Mouse (Mus musculus) neural tube, embryonic 12.5 days (tissue): ENCODE measurements at regions not wholly inside any gene's neighbourhood (a gene's known extent, or its start where the extent isn't known, plus 50 kb on each side); places are given as distances from the start of the nearest gene placed in this dataset.

Experiments
- ATAC-seq: fragments of 200-750 bp; cut with Nextera tagmentation; 2 replicates; pipeline ENCODE4 v1.8.0; 2017; ENCODE audit warnings: low read depth, mild to moderate bottlenecking, moderate TSS enrichment, moderate library complexity; ENCODE audit not compliant: low FRiP score
- H3K27ac ChIP-seq: fragments of 300-500 bp; sonication (generic); 2 replicates; pipeline ENCODE4 v1.5.1; 2016
- H3K27me3 ChIP-seq: fragments of 300-500 bp; sonication (generic); replicated peaks from 2 replicates; pipeline ENCODE4 v1.6.1; 2016; ENCODE audit warnings: mild to moderate bottlenecking
- H3K36me3 ChIP-seq: fragments of 300-500 bp; sonication (generic); 2 replicates; pipeline ENCODE4 v1.6.1; 2016; ENCODE audit warnings: mild to moderate bottlenecking
- H3K4me1 ChIP-seq: fragments of 300-500 bp; sonication (generic); 2 replicates; pipeline ENCODE4 v1.6.1; 2016
- H3K4me2 ChIP-seq: fragments of 300-500 bp; sonication (generic); replicated peaks from 2 replicates; pipeline ENCODE4 v1.6.1; 2016; ENCODE audit warnings: mild to moderate bottlenecking
- H3K4me3 ChIP-seq: fragments of 300-500 bp; sonication (generic); 2 replicates; pipeline ENCODE4 v1.5.1; 2016
- H3K9ac ChIP-seq: fragments of 300-500 bp; sonication (generic); 2 replicates; pipeline ENCODE4 v1.6.1; 2016; ENCODE audit warnings: mild to moderate bottlenecking
- H3K9me3 ChIP-seq: fragments of 300-500 bp; sonication (generic); 2 replicates; pipeline ENCODE4 v1.6.1; 2016; ENCODE audit warnings: mild to moderate bottlenecking
- WGBS: fragments of 180-500 bp; shearing (Covaris S2); methylation state at CpG from one replicate; pipeline ENCODE4 v1.1.7; 2016; 5-methylcytosine and 5-hydroxymethylcytosine counted together

DNA sequence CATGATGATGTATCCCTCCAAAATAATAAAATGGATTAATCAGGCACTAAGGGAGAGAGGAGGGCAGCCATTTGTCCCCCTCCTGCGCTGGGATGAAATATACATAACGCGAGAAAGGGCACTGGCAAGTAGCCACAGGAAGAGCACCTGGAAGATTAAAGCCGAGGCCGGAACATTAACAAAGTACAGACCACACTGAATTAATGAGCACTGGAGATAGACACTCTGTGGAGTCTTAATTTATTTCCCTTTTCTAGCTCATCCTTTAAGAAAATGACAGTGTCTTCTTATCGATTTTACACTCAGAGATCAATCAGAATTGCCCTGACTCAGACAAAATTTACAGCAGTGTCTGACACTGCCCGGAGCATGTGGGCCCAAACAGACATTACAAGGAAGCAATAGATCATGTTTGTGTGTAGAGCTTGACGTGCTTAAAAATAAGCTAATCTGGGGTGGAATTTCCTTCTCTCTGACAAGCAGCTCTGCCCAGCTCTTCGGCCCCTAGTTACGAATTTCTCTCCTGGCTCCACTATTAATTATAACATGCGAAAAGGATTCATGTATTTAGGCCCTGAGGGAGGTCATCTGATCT, 143.0 kb upstream of the Sp8 start:
- Histone ChIP-seq H3K36me3 (no peaks in the 10 kb centered on the region), H3K27ac (no peak overlapping the region), H3K4me2 (peak overlapping the region; percentile 37), H3K9ac (no peak overlapping the region), H3K4me3 (no peak overlapping the region), H3K27me3 (no peaks in the 10 kb centered on the region), H3K4me1 (peaks cover 12% of the 10 kb centered on the region), H3K9me3 (no peaks in the 10 kb centered on the region)
- 40% methylated on average over 11 of the region's 11 CpGs for WGBS
- ATAC-seq: peak; percentile 72; the same call in 1 of the 2 replicates

DNA sequence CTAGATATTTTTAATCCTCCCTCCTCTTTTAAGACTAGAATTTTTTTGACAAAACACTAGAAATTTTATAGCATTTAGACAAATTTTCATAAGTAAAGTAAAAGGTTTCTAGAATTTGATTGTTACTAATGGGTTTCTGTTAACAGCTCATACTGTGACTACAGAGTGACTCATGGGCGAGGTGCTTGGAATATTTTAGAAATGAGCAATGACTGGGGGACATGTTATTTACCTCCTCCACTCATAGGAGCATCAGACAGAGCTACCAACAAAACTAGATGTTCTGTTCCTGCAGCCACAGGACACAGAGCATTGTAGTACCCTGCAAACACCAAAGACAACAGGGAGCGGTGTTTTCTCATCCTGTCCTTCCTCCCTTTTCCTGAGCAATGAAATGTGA, 144.3 kb upstream of the Sp8 start:
- Histone ChIP-seq H3K4me1 (peaks cover 12% of the 10 kb centered on the region), H3K4me3 (no peak overlapping the region), H3K9ac (no peak overlapping the region), H3K27me3 (no peaks in the 10 kb centered on the region), H3K4me2 (no peak overlapping the region), H3K27ac (no peak overlapping the region), H3K36me3 (no peaks in the 10 kb centered on the region), H3K9me3 (no peaks in the 10 kb centered on the region)
- ATAC-seq: no peak
- 75% methylated on average over 2 of the region's 2 CpGs for WGBS

DNA sequence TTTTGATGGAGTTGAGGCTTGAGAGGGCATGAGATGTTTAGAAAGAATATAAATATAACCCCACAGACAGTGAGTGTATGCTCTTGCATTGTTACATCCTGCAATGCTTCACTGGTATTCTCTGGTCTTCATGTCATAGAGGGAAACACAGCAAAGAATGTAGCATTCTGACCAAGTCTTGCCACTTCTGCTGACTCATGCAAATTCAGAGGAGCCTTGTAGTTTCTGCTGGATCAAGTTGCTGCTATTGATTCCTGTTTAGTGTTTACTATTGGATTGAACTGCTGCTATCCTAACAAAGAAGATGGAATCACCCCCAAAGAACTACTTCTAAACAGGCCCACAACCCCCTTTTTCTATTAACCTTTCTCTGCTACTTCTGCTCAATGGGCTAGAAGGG, 148.0 kb upstream of the Sp8 start:
- H3K4me2 ChIP-seq: no peak overlapping the region
- H3K9ac ChIP-seq: no peak overlapping the region
- H3K36me3 ChIP-seq: no peaks in the 10 kb centered on the region
- H3K27me3 ChIP-seq: no peaks in the 10 kb centered on the region
- H3K4me1 ChIP-seq: peaks cover 3% of the 10 kb centered on the region
- H3K4me3 ChIP-seq: no peak overlapping the region
- no peaks in the 10 kb centered on the region for H3K9me3 ChIP-seq
- H3K27ac ChIP-seq: no peak overlapping the region
- ATAC-seq: no peak

DNA sequence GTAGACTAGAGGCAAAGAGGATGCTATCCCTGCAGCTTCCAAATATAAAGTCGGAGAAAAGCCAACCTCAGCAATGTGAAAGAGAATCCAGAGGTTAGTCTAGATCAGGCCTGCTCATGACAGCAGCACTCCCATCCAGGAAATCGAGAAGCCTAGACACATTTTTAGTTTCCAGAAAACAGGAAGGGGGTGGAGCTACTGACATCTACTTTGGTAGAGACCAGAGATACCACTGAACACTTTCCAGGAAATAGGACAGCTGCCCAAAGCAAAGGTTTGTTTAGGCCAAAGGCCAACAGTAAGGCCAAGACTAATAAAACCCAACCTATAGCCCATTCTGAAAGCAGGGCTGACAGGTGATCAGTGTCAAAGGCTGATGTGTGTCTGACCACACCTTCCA, 151.4 kb upstream of the Sp8 start:
- H3K27me3 ChIP-seq: no peaks in the 10 kb centered on the region
- no peaks in the 10 kb centered on the region for H3K36me3 ChIP-seq
- no peak overlapping the region for H3K27ac ChIP-seq
- H3K4me1 ChIP-seq: no peaks in the 10 kb centered on the region
- no peaks in the 10 kb centered on the region for H3K9me3 ChIP-seq
- H3K4me2 ChIP-seq: no peak overlapping the region
- WGBS: 85% methylated on average over 2 of the region's 2 CpGs
- H3K4me3 ChIP-seq: no peak overlapping the region
- no peak overlapping the region for H3K9ac ChIP-seq
- no peak for ATAC-seq

DNA sequence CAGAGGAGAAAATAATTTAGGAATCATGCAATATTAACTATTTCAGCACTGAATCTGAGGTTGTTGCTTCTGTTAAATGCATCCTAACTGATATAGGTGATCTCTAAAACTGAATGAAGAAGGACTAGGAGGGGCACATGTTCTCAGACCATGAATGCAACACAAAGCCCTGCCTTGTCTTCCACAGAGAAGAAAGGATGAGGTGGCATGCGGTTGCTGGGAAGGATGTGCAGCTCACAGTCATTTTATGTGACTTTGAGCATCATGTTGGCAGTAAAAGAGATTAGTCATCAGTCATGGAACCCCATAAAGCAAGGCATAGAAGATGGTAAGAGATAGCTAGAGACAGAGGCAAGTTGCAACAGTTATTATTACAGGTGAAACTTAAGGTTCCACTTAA, 163.2 kb upstream of the Sp8 start:
- H3K4me3 ChIP-seq: no peak overlapping the region
- H3K4me2 ChIP-seq: no peak overlapping the region
- no peak overlapping the region for H3K9ac ChIP-seq
- H3K4me1 ChIP-seq: no peaks in the 10 kb centered on the region
- no peaks in the 10 kb centered on the region for H3K9me3 ChIP-seq
- WGBS: 93% methylated on average over 1 of the region's 1 CpGs
- ATAC-seq: no peak
- H3K27me3 ChIP-seq: no peaks in the 10 kb centered on the region
- H3K27ac ChIP-seq: no peak overlapping the region
- H3K36me3 ChIP-seq: no peaks in the 10 kb centered on the region

DNA sequence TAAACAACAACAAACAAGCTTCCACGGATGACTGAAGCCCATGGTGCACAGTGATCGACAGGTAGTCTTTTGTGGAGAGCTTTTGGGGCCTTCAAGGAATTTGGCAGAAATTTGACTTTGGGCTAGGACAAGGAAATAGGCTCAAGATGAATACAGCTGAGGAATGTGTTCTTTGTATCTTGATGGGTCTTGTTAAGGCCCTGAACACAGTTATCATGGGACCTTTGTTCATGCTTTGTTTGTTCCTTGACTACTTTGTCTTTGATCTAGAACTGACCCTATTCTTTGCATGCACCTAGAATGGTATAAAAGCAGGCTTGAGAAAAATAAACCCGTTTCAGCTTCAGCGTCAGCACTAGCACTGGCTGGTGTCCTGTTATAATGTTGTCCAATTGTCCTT, 168.1 kb upstream of the Sp8 start:
- Histone ChIP-seq H3K4me1 (no peaks in the 10 kb centered on the region), H3K9ac (no peak overlapping the region), H3K4me2 (no peak overlapping the region), H3K27me3 (no peaks in the 10 kb centered on the region), H3K9me3 (no peaks in the 10 kb centered on the region), H3K27ac (no peak overlapping the region), H3K4me3 (no peak overlapping the region), H3K36me3 (no peaks in the 10 kb centered on the region)
- 87% methylated on average over 4 of the region's 4 CpGs for WGBS
- no peak for ATAC-seq

DNA sequence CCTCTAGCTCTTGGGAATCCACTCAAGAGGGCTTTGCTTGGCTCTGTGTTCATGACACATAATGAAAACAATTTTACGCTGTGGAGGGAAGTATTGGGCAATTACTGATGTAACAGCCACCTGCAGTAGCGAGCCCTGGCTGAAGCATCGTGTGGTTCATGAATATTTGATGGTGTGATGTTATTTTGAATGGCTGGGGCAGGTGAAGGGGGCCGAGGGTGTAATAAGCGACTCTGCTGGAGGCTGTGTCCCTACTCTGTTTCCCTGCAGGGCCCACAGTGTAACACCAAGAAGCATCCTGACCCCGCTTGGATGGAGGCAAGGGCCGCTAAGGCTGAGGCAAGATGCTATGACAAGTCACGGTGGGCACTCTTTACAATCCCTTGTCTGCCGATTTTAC, 184.6 kb upstream of the Sp8 start:
- Histone ChIP-seq H3K4me1 (peaks cover 10% of the 10 kb centered on the region; the same call in 1 of the 2 replicates), H3K36me3 (no peaks in the 10 kb centered on the region), H3K9ac (no peak overlapping the region), H3K9me3 (no peaks in the 10 kb centered on the region), H3K4me2 (0 out of 2 replicates have a peak overlapping the region, but pooled peaks have one; percentile 27), H3K4me3 (no peak overlapping the region), H3K27ac (no peak overlapping the region), H3K27me3 (peaks cover 53% of the 10 kb centered on the region)
- 5% methylated on average over 9 of the region's 9 CpGs for WGBS
- peak; percentile 79 for ATAC-seq

DNA sequence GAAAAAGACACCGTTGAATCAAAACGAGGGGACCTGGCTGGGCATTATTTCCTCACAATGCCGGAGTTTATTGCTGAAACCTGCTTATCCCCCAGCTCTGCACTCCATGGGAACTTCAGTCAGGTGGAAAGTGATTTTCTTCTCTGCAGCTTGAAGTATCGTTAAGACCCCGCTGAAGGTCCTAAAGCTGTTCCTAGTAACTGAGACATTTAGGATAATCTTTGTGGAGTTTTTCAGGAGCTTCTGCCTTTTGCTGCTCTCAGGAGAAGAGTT, 185.0 kb upstream of the Sp8 start:
- peak; percentile 78 for ATAC-seq
- Histone ChIP-seq H3K27ac (no peak overlapping the region), H3K9ac (no peak overlapping the region), H3K27me3 (peaks cover 53% of the 10 kb centered on the region), H3K36me3 (no peaks in the 10 kb centered on the region), H3K4me1 (peaks cover 10% of the 10 kb centered on the region; the same call in 1 of the 2 replicates), H3K4me2 (peak overlapping the region; percentile 27; the same call in 1 of the 2 replicates), H3K9me3 (no peaks in the 10 kb centered on the region), H3K4me3 (no peak overlapping the region)
- WGBS: 0% methylated on average over 5 of the region's 5 CpGs

DNA sequence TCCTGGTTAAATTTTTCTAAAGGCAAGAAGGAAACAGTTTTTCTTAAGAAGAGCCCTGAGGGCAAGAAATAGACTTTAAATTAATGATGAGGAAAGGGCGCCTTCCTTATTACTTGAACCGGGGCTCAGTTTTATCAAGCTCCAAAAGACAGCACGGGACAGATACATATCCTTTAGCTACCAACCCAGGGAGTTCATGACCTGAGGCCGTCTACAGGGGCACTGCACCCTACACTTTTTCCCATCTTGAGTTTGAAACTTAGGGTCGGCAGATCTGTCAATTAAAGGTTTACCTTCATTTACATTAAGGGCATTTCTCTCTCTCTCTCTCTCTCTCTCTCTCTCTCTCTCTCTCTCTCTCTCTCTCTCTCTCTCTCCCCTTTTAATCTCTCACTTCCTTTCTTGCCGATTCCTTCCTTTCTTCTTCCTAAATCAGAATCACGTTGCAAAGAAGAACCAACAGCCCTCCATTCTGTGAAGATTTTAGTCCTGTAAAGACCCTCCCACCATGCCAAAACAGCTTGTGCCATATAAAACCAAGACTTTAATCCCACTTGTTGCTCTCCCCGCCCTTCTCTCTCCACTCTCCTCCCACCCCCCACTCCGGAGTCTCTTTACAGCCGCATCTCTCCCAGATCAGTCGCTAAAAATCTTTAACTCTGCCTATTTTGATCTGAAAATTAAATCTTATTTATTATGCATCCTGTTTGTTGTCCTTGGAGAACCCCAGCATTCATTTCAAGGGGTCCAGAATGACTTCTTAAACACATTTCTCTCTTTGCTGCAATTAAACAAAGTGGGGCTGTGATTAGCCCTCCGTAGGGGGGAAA, 185.5 kb upstream of the Sp8 start:
- peak; percentile 37; the same call in 1 of the 2 replicates for ATAC-seq
- 2% methylated on average over 12 of the region's 12 CpGs for WGBS
- H3K36me3 ChIP-seq: no peaks in the 10 kb centered on the region
- H3K4me3 ChIP-seq: no peak overlapping the region
- no peak overlapping the region for H3K27ac ChIP-seq
- no peaks in the 10 kb centered on the region for H3K9me3 ChIP-seq
- peaks cover 10% of the 10 kb centered on the region; the same call in 1 of the 2 replicates for H3K4me1 ChIP-seq
- H3K9ac ChIP-seq: no peak overlapping the region
- peak overlapping the region; percentile 27; the same call in 1 of the 2 replicates for H3K4me2 ChIP-seq
- peaks cover 53% of the 10 kb centered on the region for H3K27me3 ChIP-seq

DNA sequence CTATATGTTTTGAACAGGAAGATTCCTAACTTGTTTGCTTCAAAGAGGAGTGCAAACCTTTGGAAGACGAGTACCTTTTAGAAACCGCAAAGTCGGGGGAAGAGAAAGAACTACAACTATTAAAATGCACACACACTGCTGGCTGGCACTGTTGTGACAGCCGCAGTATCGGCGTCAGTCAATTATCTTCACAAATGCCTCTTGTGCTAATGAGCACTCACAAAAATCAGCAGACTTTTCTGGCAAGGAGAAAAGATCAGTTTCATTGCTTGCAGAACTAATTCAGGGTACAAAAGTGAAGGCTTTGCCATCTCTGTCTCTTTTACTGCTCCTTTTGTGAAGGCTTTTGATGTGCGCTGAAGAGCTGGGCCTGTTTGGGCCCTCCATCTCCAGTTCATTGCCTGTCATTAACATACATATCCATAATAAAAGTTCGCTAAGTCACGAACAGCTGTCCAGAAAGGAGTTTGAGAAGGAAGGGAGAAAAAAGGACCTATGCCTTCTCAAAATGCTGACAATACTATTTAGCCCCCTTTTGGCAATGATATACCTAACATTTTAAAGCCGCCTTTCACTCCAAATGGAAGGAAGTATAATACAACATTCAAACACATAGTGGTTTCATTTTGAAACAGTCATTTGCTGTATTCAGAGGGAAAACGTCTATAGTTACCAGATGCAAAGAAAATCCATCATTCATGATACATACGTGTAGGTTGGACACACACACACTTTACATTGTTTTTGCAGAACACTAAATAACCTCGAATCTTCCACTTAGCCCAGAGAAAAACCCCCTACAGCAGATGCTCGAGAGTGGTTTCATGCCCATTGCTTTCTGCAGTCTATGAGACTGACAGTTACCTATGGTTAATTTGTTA, 186.6 kb upstream of the Sp8 start:
- no peak overlapping the region for H3K9ac ChIP-seq
- H3K4me1 ChIP-seq: peaks cover 10% of the 10 kb centered on the region; the same call in 1 of the 2 replicates
- H3K9me3 ChIP-seq: no peaks in the 10 kb centered on the region
- no peaks in the 10 kb centered on the region for H3K36me3 ChIP-seq
- no peak overlapping the region for H3K27ac ChIP-seq
- peak; percentile 13; the same call in 1 of the 2 replicates for ATAC-seq
- H3K4me3 ChIP-seq: no peak overlapping the region
- H3K27me3 ChIP-seq: peaks cover 61% of the 10 kb centered on the region
- no peak overlapping the region for H3K4me2 ChIP-seq
- WGBS: 4% methylated on average over 14 of the region's 14 CpGs

DNA sequence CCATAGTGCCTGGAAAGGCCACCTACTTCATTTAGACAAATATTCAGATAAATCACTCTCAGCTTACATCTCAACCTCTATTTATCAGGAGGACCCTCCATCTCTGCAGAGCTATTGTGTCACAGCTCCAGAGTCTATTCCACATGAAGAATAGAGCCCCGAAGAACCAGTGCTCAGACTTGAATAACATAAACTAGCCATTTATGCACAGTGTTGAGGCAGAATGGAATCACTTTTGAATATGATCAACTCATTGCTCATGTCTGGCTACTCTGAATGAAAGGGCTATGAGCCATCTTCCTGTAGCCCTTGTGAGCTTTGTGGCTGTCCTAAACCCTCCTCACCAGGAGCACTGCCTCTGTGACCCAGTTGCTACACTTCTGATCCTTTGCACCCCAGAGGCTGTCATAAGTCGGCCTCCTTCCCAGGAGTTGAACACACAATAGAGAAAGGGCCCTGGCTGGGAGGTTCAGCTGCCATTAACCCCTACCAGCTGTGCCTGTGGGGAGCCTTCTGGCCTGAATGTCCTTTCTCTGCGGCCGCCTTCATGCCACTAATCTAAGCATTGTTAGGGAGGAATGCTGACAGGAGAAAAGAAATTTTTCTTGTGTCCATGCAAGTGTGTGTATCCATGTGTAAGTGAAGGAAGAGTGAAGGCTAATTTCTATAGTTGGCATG, 195.5 kb upstream of the Sp8 start:
- H3K27me3 ChIP-seq: peaks cover 66% of the 10 kb centered on the region
- H3K9ac ChIP-seq: no peak overlapping the region
- H3K4me3 ChIP-seq: no peak overlapping the region
- no peaks in the 10 kb centered on the region for H3K9me3 ChIP-seq
- H3K4me2 ChIP-seq: no peak overlapping the region
- no peak overlapping the region for H3K27ac ChIP-seq
- WGBS: 11% methylated on average over 4 of the region's 4 CpGs
- no peaks in the 10 kb centered on the region for H3K4me1 ChIP-seq
- H3K36me3 ChIP-seq: no peaks in the 10 kb centered on the region
- peak; percentile 87 for ATAC-seq
